ENCODE assay signal across 1 mouse cellular context in genomic region chr8:106646153-106646552, GRCm38 (mm10).
TF ChIP-seq lines count a peak whose summit lies in the region.

No protein-coding gene starts in this region.

TF ChIP-seq in CH12.LX, 34 proteins besides CTCF, POLR2A, EP300 and RAD21 (continued from another document):
- TF ChIP-seq TCF12 (IDR thresholded peaks at IDR 0.05; ENCODE audit: low read depth, low read length) (0 out of 2 replicates have a peak, but pooled peaks have one; percentile 19), IRF4 (IDR thresholded peaks at IDR 0.05; ENCODE audit: low read depth, low read length) (no peak)
TF ChIP-seq in CH12.LX: peak in this region for 1.
